In the genomic region with DNA sequence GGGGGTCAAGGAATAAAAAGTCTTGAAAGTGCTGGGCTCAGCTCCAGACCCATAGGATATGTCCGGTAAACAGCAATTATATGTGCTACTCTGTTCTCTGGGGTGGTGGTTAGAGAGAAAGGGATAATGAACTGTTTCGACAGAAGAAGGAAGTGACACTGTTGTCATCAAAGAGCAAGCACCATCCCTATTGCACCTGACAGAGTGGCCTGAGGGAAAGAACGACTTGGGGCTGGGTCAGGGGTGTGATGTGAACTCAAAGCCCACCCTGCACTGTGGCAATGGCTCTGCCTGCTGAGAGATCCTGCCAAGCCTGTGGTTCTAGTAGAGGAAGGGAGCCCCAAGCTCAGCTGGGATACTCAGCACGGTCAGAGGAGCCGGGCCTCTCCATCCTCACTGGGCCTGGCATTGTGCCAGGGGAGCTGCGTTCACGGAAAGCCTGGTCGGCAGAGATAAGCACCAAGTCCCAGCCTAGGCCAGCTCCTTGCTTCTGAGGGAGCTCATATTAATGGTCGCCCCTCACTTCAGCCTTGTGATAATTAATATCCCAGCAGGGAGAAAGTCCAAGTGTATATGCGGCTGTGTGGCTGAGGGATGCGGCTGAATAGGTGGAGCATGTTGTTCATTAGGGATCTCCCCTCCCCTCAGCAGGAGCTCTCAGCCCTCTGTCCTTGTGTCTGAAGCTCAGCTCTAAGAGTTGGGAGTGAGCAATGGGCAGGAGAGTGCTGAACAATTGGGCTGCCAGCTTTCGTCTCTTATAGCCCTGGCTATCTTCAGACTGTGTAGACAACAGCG, we compare ENCODE assay signal across 8 mouse cellular contexts.
DNase-seq lines count a peak whose midpoint lies in the region; ATAC-seq and TF ChIP-seq lines count a peak whose summit lies in the region.

No protein-coding gene starts in this region.

- no peaks in the 10 kb centered on the region for H3K9me3 ChIP-seq in intestine, embryonic 15.5 days
- H3K9me3 ChIP-seq in lung, embryonic 14.5 days (ENCODE audit: low read depth, low read length) = no peaks in the 10 kb centered on the region; the same call in 1 of the 2 replicates

- DNase-seq in urinary bladder, postnatal 14 days (ENCODE audit: low spot score) = peak; percentile 39
- DNase-seq in urinary bladder, adult 2 months (ENCODE audit: low spot score) = no peak
- peak; percentile 60 for DNase-seq in gastrocnemius, postnatal 10 days
- peak; percentile 92 for DNase-seq in lung, embryonic 14.5 days
- peak; percentile 94 to 97 for DNase-seq in spleen, postnatal 4 days (ENCODE audit: low spot score in 2 of 2)
- DNase-seq in left cerebral cortex, postnatal 36 days (ENCODE audit: low spot score in 2 of 2) = no peak
- no peak for DNase-seq in cerebellum, adult 8-10 months

- no peaks in the 10 kb centered on the region for H3K36me3 ChIP-seq in intestine, embryonic 15.5 days
- H3K36me3 ChIP-seq in lung, embryonic 14.5 days (ENCODE audit: insufficient read depth) = no peaks in the 10 kb centered on the region

- no peak overlapping the region; the same call in 1 of the 2 replicates for H3K27ac ChIP-seq in intestine, embryonic 15.5 days
- no peak overlapping the region for H3K27ac ChIP-seq in lung, embryonic 14.5 days (ENCODE audit: low read depth)

- no peak overlapping the region for H3K9ac ChIP-seq in intestine, embryonic 15.5 days
- no peak overlapping the region for H3K9ac ChIP-seq in lung, embryonic 14.5 days

- H3K4me1 ChIP-seq in intestine, embryonic 15.5 days (replicated peaks) = 0 out of 2 replicates have a peak, but pooled peaks cover 5% of the 10 kb centered on the region
- no peaks in the 10 kb centered on the region; the same call in 1 of the 2 replicates for H3K4me1 ChIP-seq in lung, embryonic 14.5 days (ENCODE audit: insufficient read depth)

- WGBS in intestine, embryonic 15.5 days = 31% methylated on average over 13 of the region's 13 CpGs
- 23% methylated on average over 13 of the region's 13 CpGs for WGBS in lung, embryonic 14.5 days

- no peaks in the 10 kb centered on the region for H3K27me3 ChIP-seq in intestine, embryonic 15.5 days (replicated peaks)
- no peaks in the 10 kb centered on the region for H3K27me3 ChIP-seq in lung, embryonic 14.5 days (ENCODE audit: insufficient read depth, low read length)

- TF ChIP-seq CTCF in lung, embryonic 14.5 days (IDR thresholded peaks at IDR 0.05; ENCODE audit: low read depth) = no peak

- intact Hi-C loops in left cerebral cortex, postnatal 36 days (cut with DNase I) = no loop called here

- ATAC-seq in intestine, embryonic 15.5 days = peak; percentile 77
- ATAC-seq in lung, embryonic 14.5 days (ENCODE audit: insufficient read depth) = peak; percentile 85

- H3K4me2 ChIP-seq in intestine, embryonic 15.5 days (replicated peaks) = no peak overlapping the region
- no peak overlapping the region for H3K4me2 ChIP-seq in lung, embryonic 14.5 days

- no peak overlapping the region for H3K4me3 ChIP-seq in intestine, embryonic 15.5 days (replicated peaks)
- no peak overlapping the region for H3K4me3 ChIP-seq in lung, embryonic 14.5 days (ENCODE audit: low read depth, low read length)

Comparison
In these comparisons a context has a peak if more than half of its experiments do, and no peak if none do; other contexts are left out.
1. DNase-seq: peak in urinary bladder, postnatal 14 days (single experiment), gastrocnemius, postnatal 10 days (single experiment), lung, embryonic 14.5 days (single experiment) and spleen, postnatal 4 days (2 of 2); none in urinary bladder, adult 2 months (single experiment), left cerebral cortex, postnatal 36 days (0 of 2) and cerebellum, adult 8-10 months (single experiment).